Mouse (Mus musculus) lung, adult 2 months (tissue): ENCODE measurements around the gene Mark1.

Experiments used
- CTCF ChIP-seq: fragments of 200-500 bp; IDR thresholded peaks from 2 replicates; pipeline ENCODE4 v1.5.1; 2011; ENCODE audit warnings: mild to moderate bottlenecking, low read length, control low read depth; ENCODE audit not compliant: insufficient read depth
- POLR2A ChIP-seq: fragments of 200-500 bp; IDR thresholded peaks from 2 replicates; pipeline ENCODE4 v1.6.1; 2011; ENCODE audit warnings: low read depth, mild to moderate bottlenecking, control low read depth, low read length, borderline replicate concordance; ENCODE audit errors: extremely low read depth

DNA sequence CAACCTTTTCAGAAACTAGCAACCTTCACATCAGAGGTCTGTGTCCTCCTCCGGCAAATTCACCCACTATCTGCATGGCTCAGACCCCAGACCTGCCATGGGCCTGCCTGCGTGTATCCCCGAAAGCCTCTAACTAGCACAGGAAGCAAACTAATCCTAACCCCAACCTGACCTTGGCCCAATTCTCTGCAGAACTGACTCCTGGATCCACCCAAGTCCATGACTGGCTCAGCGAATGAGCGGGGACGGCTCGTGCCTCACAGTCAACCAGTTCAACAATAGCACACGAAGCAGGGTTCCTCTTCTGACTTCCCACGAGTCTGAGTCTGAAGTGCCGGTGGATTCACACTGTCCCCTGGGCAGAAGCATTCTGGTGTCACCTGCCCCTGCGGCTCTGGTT is 125.5 kb downstream of the Mark1 start:
- TF ChIP-seq POLR2A (no peak), CTCF (no peak)
